Mouse (Mus musculus) forelimb bud, embryonic 11.5 days (tissue): Measurements from ENCODE around the gene Coq5.

Source experiments
- DNase-seq: peaks from one replicate; pipeline ENCODE4 v3.0.0-alpha.2; 2012; ENCODE audit warnings: low read depth, low spot score

The Coq5 gene

GRCm38 (mm10) chr5:115279226-115280049 lies at the start of gene Coq5:
TSS of gene Coq5 (plus strand) at chr5:115279666.
- DNase-seq, result peak; percentile 66

GRCm38 (mm10) chr5:115230830-115231551 lies 48.5 kb upstream of the Coq5 start:
- DNase-seq, result no peak

- DNase-seq, result no peak
These were observed 47.8 kb upstream of the Coq5 start for GRCm38 (mm10) chr5:115231552-115232120.

GRCm38 (mm10) chr5:115232516-115232915 lies 47.0 kb upstream of the Coq5 start:
- DNase-seq, result no peak

- DNase-seq, result no peak
These were observed 46.3 kb upstream of the Coq5 start for GRCm38 (mm10) chr5:115233031-115233780.

- DNase-seq, result no peak
These were observed 44.9 kb upstream of the Coq5 start for GRCm38 (mm10) chr5:115234519-115234918.

- DNase-seq, result no peak
These were observed 44.1 kb upstream of the Coq5 start for GRCm38 (mm10) chr5:115235323-115235771.

- DNase-seq, result peak; percentile 88
These were observed 43.6 kb upstream of the Coq5 start, which contains the start of gene Pop5 for GRCm38 (mm10) chr5:115235786-115236263. TSS of gene Pop5 (plus strand) at chr5:115235836.

- peak; percentile 91 for DNase-seq
These were observed 41.4 kb upstream of the Coq5 start for GRCm38 (mm10) chr5:115237803-115238728.

- no peak for DNase-seq
These were observed 40.7 kb upstream of the Coq5 start for GRCm38 (mm10) chr5:115238729-115239195.

GRCm38 (mm10) chr5:115240191-115240590 lies 39.3 kb upstream of the Coq5 start:
- DNase-seq, result no peak

- no peak for DNase-seq
These were observed 24.0 kb upstream of the Coq5 start for GRCm38 (mm10) chr5:115255472-115255871.

- DNase-seq, result no peak
These were observed 22.4 kb upstream of the Coq5 start for GRCm38 (mm10) chr5:115256909-115257546.

- no peak for DNase-seq
These were observed 19.1 kb upstream of the Coq5 start for GRCm38 (mm10) chr5:115260356-115260755.

- DNase-seq, result no peak
These were observed 18.3 kb upstream of the Coq5 start for GRCm38 (mm10) chr5:115261141-115261540.

- DNase-seq, result no peak
These were observed 17.6 kb upstream of the Coq5 start for GRCm38 (mm10) chr5:115261880-115262279.

GRCm38 (mm10) chr5:115262502-115263291 lies 16.8 kb upstream of the Coq5 start:
- DNase-seq, result no peak

GRCm38 (mm10) chr5:115266340-115266739 lies 13.1 kb upstream of the Coq5 start:
- DNase-seq, result no peak
